Mouse (Mus musculus) liver (tissue): ENCODE measurements around the gene Tnik.

Source experiments
- DNase-seq: peaks from one replicate; pipeline ENCODE4 v3.0.0-alpha.2; 2020; ENCODE audit warnings: mixed read lengths

The Tnik gene

DNA sequence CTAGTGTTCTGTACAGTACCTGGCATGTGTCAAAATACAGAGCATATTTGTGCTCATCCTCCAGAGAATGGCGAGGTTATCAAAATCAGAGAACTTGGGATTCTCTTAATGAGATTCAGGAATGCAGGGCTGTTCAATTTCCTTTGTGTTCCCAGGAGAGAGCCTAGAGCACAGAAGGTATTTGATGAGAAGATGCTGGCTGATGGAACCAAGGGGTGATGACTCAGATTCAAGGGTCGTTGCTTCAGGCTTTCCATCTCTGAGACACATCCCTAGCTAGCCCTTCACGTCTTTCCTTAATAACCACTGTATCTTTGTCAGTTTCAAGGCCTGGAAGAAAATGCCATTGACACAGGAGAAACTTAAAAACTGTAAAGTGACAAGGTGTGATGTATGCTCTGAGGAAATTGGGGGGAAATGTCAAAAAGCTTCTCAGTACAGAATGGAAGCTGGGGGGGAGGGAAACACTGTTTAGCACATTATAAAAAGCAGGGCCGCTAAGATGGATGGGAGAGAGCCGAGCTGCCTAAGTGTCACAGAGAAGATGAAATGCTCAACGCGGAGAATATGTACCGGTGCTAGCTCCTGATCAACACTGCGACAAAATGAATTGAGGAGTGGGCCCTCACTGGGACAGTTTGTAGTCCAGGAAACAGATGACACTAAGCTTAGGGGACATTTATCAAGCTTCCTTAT, 380.4 kb downstream of the Tnik start:
- no peak for DNase-seq

DNA sequence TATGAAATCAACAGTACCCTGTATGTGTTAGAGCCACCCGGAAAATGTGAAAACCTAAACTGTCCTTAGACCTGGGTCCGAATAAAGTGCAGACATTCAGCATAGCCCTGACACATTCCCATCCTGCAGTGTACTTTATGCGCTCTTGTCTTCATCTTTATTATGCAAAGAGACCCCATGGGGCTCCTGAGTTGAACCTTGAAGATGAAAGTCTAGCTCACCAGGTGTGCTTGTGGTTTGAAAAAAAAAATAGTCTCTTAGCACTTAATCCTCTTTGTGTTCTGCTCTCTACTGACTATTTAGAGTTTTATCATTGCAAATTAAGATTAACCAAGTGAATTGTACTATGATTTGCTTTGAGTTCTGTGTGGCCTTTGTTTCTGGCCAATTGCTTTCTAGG, 389.6 kb downstream of the Tnik start:
- no peak for DNase-seq

DNA sequence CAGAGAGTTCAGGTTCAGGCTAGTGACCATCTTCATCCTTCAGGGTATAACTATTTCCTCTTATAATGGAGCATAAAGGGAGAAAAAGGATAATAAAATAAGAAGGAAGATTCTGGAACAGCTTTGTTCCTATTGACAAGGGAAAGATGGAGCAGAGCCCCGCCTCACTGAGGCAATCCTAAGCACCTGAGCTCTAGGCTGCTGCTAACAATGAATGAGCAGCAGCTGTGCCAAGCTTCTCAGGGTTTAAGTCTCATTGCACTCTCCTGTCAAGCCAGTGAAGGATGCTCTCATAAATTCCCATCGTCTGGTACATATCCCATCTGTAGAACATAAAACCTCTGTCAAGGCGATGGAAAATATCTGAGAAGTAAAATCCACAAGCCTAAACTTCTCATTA, 390.0 kb downstream of the Tnik start:
- DNase-seq: no peak

DNA sequence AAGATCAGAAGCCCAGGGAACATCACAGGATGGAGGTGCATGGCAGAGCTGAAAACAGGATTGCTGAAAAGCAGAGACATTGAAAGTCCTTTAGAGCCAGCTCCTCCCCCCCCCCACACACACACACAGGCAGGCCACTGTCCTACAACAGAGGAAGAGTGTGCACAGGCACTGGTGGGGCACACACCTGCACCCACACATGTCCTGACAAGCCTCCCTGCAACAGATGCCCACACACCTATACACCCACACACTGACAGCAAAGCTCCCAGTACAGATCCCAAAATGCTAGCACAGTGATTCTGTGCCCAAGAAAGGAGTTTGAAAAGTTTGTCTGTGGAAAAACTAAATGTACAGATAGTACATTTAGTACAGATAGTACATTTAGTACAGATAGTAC, 391.7 kb downstream of the Tnik start:
- DNase-seq: no peak

DNA sequence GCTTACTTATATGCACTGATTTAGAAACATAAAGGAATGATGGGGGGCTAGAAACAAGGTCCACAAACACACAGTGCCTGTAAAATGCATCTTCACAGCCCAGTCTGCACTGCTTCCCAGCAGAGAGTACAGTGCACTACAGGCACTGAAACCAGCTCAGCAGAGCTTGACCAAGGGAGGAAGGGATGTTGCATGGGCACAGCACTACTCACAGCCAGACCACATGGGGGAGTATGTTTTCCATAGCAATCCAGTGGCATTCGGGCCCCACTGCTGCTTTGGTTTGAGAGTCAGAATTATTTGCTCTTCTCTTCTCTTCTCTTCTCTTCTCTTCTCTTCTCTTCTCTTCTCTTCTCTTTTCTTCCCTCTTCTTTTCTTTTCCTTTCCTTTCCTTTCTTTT, 395.3 kb downstream of the Tnik start:
- peak; percentile 10 for DNase-seq

DNA sequence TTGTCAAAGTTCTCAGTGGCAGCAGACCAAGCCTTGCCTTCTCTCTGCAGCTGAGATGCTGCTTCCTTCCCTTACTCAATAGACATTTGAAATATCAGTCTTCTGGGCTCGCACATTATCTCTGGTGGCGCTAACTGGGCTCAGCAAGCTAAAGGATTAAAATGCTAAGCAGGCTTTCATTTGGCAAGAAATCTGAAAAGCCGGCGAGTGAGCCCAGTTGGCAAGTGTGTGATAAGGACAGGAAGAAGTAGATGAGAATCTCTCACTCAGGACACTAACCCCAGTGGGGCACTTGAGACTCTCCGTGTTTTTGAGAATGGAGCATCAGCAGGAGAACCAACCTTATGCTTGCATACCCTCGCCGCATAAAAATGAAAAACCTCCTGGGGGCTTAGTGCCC, 417.8 kb downstream of the Tnik start:
- DNase-seq: no peak

DNA sequence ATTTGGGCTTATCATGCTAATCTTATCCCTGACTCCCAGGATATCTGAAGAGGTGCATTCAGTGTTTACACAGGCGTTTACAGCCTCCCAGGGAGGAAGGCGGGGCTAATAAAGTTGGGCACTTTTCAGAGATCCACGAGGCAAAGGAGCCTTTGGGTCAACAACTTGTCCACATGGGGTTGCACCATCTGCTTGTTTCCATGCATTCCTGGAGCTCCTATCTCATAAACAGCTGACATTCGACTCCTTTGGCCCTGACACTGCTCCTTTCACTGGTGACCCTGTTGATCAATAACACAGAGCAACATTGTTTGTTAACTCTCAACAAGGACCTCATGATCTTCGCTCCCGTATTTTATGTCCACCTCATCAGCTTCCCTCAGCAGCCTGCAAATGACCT, 418.9 kb downstream of the Tnik start:
- DNase-seq: no peak

DNA sequence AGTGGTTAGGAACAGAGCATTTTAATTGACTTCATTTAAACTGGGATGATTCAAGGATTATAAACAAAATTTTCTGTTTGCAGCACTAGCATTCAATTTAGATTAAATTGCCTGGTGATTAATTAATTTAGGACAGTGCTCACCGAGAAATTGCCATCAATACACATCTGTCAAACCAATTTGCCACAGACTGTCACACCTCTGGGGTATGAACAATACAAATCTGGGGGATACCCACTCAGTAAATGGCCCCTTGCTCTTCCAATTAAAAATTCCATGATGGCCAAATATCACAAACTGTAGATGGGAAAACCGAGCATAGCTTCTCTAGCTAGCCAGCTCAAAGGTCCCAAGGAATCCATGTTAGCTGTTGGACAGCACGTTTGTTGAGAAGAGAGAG, 419.4 kb downstream of the Tnik start:
- no peak for DNase-seq

DNA sequence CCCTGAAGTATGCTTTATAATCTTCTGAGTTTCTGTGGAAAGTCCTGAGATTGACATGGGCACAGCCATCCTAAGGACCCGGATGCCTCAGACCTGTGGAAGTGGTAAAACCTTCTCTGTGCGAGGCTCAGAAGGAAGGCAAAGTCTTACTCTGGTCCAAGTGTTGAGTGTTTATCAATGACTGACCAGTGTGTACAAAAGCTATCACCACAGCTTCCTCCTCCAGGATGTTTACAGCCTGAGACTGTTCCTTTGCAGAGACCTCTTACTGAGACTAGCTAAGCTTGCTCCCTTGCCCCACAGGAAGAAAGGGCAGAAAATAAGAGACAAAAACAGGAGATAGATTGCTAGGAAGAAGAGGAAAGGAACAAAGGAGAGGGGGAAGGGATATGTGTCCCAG, 422.5 kb downstream of the Tnik start:
- no peak for DNase-seq

DNA sequence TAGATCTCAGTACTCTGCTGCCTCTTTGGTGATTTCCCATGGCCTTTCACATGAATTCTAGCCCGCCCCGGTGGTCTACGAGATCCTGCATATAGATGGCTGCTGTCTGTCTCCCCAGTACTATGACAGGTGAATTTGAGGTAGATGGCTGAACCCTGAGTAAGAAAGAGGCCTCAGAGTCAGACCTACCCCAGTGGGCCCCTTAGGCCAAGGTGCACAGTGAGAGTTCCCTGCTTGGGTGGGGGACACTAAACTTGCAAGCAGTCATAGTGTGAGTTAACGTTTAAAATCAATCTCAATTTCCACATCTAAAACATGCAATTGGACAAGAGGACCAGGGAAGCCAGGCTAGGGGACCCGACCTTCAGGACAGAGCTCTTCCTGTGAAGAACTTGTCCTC, 431.8 kb downstream of the Tnik start:
- DNase-seq: no peak

DNA sequence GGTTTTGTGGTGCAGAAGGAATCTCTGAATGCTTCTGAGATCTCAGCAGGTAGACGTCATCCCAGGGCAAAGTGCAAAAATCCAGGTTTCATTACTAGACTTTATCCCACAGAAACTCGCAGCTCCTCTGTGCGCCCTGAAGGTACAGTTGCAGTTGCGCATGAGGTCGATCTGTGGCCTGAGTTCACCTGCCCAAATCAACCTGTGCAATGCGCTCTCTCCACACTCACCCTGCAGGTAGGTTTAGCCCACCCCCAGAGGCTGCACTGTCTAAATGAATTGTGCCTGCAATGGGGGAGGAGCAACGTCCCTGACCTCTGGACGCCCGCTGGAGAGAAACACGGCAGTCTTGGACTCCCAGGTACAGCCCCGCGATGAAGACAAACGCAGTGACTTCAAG, 432.6 kb downstream of the Tnik start:
- DNase-seq: no peak

DNA sequence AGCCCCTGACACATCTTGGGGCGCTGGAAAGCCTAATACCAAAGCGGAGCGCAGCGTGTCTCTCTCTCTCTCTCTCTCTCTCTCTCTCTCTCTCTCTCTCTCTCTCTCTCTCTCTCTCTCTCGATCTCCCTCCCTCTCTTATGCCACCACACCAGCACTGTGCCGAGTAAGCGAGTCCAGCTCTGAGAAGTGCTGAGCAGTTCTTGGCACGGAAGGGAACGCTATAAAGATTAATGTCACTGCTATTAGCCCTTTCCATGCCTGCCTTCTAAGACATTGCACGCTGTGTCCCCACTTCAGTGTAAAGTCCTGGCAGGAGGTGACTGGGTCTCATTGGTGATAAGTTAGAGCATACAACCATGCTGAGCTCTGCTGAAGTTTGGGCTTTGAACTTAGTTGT, 433.1 kb downstream of the Tnik start:
- no peak for DNase-seq

DNA sequence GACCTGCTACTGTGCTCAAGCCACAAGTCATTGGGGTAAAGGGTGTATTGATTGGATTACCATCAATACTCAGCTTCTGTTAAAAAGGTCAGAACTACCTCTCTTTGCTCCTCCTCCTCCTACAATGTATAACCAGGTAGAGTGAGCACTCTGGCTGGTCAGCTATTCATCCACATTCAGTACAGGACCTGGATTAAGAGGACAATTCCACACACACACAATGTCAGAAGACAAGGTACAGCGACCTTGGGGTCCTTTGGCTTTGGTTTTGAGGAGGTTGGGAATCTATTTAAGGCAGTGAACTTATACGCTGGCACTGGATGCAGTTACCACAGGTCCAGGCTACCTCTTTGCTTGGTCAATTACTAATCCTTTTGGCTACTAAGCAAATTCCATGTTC, 434.8 kb downstream of the Tnik start, which contains the start of gene Slc2a2:
Gene Slc2a2 (plus strand): TSS at position 107 of the 400 bp plus-strand sequence.
- no peak for DNase-seq

DNA sequence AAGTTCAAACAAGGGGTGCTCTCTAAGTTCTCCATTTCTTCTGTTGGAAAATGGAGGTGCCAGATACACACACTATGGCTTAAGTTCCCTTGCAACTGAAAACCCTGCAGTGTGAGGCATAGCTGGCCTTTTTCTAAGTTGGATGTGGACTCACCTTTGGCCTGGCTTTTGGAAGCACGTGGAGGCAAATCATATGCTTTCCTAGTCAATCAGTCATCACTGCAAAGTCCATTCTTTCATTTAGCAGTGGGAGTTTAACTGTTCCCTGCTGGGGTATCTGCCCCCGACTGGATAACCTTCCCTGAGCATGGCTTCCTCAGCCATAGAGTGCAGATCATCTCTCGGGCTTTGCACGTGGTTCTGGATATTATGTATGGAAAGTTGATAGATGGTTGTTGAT, 436.6 kb downstream of the Tnik start:
- DNase-seq: no peak

DNA sequence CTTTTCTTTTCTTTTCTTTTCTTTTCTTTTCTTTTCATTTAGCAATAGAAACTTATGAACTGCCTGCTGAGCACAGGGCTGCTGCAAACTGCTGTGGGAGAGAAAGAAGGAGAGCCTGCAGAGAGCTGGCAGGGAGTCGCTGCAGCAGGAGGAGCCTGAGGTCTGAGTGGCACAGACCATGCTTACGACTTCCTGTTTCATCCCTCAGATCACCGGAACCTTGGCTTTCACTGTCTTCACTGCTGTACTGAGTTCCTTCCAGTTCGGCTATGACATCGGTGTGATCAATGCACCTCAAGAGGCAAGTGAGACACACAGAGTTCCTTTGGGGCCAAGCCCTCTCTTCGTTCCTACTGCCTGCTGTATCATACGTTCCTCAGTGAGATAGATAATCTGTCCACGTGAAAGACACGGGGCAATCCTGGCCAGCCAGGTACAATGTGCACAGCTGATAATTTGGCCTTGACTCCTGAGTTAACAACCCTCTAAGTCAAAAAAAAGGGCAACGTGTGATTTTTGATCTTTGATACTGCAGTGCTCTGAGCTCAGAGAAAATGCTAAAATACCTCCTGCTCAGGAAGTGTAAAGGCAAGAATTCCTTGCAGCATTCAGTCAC, 442.6 kb downstream of the Tnik start:
- no peak for DNase-seq

DNA sequence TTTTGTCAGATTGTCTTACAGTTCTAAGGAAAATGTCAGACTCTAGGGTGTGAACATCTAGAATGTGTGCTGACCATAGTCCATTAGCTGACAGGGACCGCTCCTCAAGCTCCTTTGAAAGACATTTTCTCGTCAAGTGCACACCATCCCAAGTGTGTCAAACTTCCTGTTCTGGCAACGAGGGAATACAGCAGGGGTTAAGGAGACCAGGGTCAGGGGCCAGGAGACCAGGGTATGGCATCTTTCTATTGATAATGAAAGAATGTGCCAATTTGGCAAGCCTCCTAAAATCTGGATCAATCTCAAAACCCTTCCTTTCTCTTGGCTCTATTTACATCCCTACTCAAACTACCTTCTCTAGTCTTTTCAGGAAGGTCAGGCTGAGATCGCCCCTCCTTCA, 443.7 kb downstream of the Tnik start:
- DNase-seq: no peak

DNA sequence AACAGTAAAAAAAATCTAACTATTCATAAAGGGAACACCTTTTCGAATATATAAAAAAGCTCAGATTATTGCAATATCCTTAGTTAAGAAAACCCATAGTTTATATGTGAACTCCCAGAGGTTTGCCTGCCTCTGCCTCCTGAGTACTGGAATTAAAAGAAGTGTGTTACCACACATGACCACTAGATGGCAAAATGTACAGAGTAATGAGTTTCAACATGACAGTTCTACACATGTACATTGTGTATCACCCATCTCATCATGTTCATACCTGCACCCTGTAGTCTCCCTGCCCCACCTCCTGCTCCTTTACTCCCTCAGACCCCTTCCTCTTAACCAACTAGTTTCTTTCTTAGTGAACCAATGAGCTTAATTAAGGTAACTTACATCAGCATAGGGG, 446.7 kb downstream of the Tnik start:
- DNase-seq: no peak

DNA sequence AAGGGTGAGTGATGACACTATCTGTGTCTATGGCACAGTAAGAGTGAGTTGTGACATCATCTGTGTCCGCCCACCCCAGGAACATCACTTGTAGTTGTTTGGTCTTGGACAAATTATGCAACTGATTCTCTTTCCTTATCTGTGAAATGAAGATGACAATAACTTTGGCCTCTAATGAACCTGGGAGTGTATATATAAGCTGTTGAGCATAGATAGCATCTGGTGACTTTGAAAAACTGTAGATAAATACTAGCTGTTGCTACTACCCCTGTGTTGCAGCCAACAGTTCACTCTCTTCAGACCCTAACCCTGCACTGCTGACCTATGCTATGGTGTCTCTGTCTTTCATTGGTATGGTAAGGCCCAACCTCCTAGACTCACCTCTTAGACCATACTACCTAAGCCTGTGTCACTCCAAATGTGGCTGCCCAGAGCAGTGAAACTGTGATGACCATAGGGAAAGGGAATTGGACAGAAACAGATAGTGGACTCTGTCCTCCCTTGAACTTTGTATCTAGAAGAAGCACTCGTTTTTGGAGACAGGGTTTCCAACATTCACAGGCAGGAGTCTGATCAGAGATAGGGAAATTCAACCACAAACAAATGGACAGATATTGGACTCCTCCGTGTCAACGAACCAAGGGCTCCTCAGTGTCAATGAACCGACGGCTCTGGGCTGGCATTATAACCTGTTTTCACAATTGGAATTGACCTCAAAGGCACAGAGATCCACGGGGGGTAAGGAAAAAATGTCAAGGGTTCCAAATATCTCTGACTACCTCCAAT, 451.1 kb downstream of the Tnik start:
- DNase-seq: no peak

DNA sequence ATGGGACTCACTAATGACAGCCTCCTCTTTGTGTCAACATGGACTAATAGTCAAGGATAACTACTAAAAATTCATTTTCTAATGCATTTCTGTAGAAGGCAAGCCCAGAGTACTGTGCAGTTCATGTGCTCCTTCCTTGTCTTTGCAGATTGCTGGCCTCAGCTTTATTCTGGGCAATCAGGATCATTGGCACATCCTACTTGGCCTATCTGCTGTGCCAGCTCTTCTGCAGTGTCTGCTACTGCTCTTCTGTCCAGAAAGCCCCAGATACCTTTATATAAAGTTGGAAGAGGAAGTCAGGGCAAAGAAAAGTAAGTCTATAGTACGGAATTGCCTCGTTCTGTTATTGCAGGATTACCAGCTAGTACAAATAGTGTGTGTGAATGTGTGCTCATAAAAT, 455.5 kb downstream of the Tnik start:
- no peak for DNase-seq

DNA sequence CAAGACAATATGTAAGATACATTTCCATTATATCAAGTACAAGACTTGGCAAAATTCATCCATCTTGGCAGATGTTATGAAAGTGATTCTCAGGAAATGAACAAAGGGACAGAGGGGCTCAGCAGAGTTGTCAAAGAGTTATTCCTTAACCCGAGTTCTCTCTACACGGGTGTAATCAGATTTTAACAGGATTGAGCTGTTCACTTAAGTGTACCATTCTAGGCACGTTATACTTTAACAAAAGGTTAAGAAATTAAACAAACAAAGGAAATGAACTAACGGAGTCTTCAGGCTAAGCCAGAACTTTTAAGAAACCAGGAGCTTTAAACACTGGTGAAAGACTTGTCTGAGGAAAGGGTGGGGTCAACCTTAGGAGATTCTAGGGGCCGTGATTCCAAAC, 458.2 kb downstream of the Tnik start:
- no peak for DNase-seq

DNA sequence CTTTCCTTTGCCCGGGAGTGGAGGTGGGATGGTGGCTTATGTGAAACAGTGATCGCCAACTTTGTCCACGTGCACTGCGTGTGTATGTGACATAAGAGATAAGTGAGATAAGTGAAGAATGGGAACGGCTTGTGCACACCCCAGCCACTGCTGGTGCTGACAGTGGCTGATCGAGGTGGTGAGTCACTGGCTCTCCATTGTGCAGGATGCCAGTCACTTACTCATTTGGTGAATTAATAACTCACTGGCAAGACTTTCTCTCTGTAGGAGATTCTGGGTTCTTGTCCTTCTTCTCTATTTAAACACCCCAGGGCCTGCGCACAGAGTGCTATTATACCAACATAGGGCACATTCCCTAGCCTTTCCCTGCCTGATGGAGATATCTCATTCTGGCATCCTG, 458.8 kb downstream of the Tnik start:
- no peak for DNase-seq

DNA sequence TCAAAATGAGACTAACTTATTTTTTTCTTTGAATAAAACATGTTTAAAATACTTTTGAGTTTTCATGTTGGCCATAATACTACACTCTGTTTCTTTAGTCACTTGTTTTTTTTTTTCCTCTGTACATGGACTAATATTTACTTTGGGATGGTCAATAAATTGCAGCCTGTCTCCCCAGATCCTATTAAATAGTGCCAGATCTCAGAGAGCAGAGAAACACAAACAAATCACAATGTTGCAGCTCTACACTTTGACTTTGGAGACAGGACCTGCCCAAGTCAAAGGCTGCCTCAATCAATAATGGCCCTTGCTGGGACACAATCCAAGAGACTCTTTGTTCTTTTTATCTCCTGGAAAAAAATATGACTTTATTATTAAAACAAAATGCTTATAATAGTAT, 459.5 kb downstream of the Tnik start:
- no peak for DNase-seq

DNA sequence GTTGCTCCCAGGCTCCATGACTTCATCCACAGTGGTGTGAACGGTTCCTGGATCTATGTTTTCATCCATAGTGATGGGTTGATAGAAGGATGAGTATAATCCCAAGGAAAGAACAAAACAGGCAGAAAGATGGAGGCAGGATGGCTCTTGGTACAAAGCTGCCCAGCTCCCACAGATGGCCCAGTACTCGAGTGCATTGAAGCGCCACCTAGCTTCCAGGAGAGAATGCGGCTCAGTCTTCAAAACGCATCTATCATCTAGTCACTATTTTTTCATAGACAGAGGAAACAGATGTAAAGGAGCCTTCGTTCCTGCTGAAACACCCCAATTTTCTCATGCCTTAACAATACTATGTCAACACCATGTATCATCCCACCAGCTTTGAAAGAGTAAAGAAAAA, 460.5 kb downstream of the Tnik start:
- DNase-seq: no peak

DNA sequence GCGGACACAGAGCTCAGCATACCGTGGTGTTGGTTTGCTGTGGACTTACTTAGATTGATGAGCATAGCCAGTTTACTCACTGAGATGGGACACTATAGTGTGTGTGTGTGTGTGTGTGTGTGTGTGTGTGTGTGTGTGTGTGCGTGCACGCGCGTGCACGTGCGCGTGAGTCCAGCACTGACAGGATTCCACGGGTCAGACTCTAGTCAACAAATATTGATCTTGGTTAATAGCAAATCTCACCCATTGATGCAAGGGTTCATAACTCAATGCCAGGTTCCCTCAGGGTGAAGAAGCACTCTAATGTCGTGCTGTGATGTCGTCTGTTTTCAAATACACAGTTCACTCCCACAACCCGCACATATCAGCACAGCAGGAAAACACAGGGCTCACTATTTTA, 462.2 kb downstream of the Tnik start:
- DNase-seq: peak; percentile 19
